Mouse (Mus musculus) kidney, embryonic 15.5 days (tissue): ENCODE results near the gene Rara. TPM values are rescaled to one million over a fixed set of nuclear protein-coding genes. Genes with fewer than 3 reads are reported as not detected.

Experiments
- ATAC-seq: fragments of 200-750 bp; cut with Nextera tagmentation; replicated peaks from 2 replicates; pipeline ENCODE4 v1.8.0; 2017; ENCODE audit warnings: moderate TSS enrichment; ENCODE audit not compliant: low FRiP score
- H3K27ac ChIP-seq: fragments of 300-500 bp; sonication (generic); 2 replicates; pipeline ENCODE4 v1.5.1; 2015; ENCODE audit warnings: mild to moderate bottlenecking, inconsistent platforms
- H3K27me3 ChIP-seq: fragments of 300-500 bp; sonication (generic); 2 replicates; pipeline ENCODE4 v1.6.1; 2015; ENCODE audit warnings: inconsistent platforms
- H3K36me3 ChIP-seq: fragments of 300-500 bp; sonication (generic); 2 replicates; pipeline ENCODE4 v1.6.1; 2015; ENCODE audit warnings: inconsistent platforms
- H3K4me1 ChIP-seq: fragments of 300-500 bp; sonication (generic); 2 replicates; pipeline ENCODE4 v1.6.1; 2015; ENCODE audit warnings: inconsistent platforms
- H3K4me2 ChIP-seq: fragments of 300-500 bp; sonication (generic); 2 replicates; pipeline ENCODE4 v1.6.1; 2015; ENCODE audit warnings: moderate library complexity, mild to moderate bottlenecking, inconsistent platforms
- H3K4me3 ChIP-seq: fragments of 300-500 bp; sonication (generic); replicated peaks from 2 replicates; pipeline ENCODE4 v1.5.1; 2015; ENCODE audit warnings: mild to moderate bottlenecking, inconsistent platforms
- H3K9ac ChIP-seq: fragments of 300-500 bp; sonication (generic); 2 replicates; pipeline ENCODE4 v1.6.1; 2015; ENCODE audit warnings: mild to moderate bottlenecking, inconsistent platforms
- H3K9me3 ChIP-seq: fragments of 300-500 bp; sonication (generic); replicated peaks from 2 replicates; pipeline ENCODE4 v1.6.1; 2016; ENCODE audit warnings: inconsistent platforms
- WGBS: fragments of 180-500 bp; shearing (Covaris S2); methylation state at CpG from one replicate; pipeline ENCODE4 v1.1.7; 2015; ENCODE audit warnings: mixed read lengths; 5-methylcytosine and 5-hydroxymethylcytosine counted together
- polyA plus RNA-seq: library from polyadenylated mRNA; unstranded; fragments of >200 nt; fragmentation: Nextera tagmentation; extraction: Ambion mirVana; gene quantifications from 2 replicates; pipeline ENCODE4 v1.2.1, GENCODE M21; 2015

Rara gene
- polyA plus RNA-seq, 1 experiment from 2014 or later, result 32.1 TPM

- H3K27me3 ChIP-seq, result no peaks in the 10 kb centered on the region
- no peak overlapping the region for H3K4me3 ChIP-seq
- no peak overlapping the region for H3K9ac ChIP-seq
- peaks cover 99% of the 10 kb centered on the region for H3K36me3 ChIP-seq
- WGBS, result 94% methylated on average over 9 of the region's 9 CpGs
- no peaks in the 10 kb centered on the region for H3K9me3 ChIP-seq
- no peak for ATAC-seq
- H3K4me1 ChIP-seq, result no peaks in the 10 kb centered on the region
- no peak overlapping the region for H3K27ac ChIP-seq
- no peak overlapping the region for H3K4me2 ChIP-seq
Observed at GRCm38 (mm10) chr11:99006788-99007187, 79.2 kb downstream of the Rara start.

DNA sequence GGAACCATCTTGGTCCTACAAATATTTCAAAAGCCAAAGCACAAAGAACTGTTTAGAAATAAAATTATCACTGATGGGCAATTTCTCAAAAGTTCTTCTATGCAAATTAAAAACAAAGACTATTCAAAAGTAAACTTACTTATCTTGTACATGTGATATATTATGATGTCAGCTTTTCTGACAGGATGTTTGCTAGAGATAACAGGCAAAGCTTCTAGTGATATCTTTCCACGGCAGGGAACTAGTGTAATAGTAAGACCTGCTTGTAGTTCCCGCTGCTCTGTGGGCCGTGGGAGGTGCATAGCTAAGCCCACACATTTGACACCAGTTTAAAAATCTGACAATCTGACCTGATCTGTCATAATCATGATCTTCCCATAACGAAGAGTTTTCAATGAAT, 82.5 kb downstream of the Rara start:
- Histone ChIP-seq H3K9me3 (no peaks in the 10 kb centered on the region), H3K27me3 (no peaks in the 10 kb centered on the region), H3K4me3 (no peak overlapping the region), H3K9ac (no peak overlapping the region), H3K4me1 (no peaks in the 10 kb centered on the region), H3K36me3 (peaks cover 99% of the 10 kb centered on the region), H3K27ac (no peak overlapping the region), H3K4me2 (no peak overlapping the region)
- 86% methylated on average over 4 of the region's 4 CpGs for WGBS
- ATAC-seq, result no peak

DNA sequence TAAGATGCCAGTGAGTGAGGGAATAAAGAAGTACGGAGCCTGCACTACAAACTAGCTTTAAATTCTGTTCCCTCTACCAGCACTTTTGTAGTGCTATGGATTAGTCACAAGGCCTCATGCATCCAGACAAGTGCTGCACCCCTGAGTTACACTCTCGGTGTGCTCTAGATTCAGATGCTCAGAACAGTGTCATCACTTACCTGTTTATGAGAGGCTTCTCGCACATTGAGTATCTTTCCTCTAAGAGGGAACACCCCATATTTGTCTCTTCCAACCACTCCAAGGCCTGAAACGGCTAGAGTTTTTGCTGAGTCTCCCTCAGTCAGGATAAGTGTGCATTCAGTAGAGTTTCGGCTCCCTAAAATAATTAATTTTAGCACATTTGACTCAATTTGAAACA, 83.1 kb downstream of the Rara start:
- no peak overlapping the region for H3K4me2 ChIP-seq
- no peaks in the 10 kb centered on the region for H3K4me1 ChIP-seq
- no peaks in the 10 kb centered on the region for H3K27me3 ChIP-seq
- no peak overlapping the region for H3K4me3 ChIP-seq
- 95% methylated on average over 5 of the region's 5 CpGs for WGBS
- no peak overlapping the region for H3K27ac ChIP-seq
- H3K36me3 ChIP-seq, result peaks cover 99% of the 10 kb centered on the region
- H3K9ac ChIP-seq, result no peak overlapping the region
- ATAC-seq, result no peak
- no peaks in the 10 kb centered on the region for H3K9me3 ChIP-seq

DNA sequence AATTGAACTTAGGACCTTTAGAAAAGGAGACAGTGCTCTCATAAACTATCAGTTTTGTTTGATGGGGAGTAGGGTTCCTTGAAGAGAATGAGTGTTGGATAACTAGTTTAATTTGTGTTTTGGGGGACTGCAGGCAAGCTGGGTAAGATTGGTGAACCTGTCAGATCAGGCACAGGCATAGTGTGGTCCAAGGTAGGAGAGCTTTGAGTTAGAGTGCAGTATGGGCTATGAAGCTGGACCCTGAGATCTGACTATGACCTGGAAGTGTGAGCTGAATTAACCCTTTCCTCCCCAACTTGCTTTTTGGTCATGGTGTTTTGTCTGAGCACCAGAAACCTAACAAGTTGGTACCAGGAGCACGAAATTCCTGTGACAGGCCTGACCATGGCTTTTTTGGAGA, 86.2 kb downstream of the Rara start:
- H3K36me3 ChIP-seq, result peaks cover 100% of the 10 kb centered on the region
- no peak for ATAC-seq
- whole genome bisulfite sequencing, result 88% methylated on average over 1 of the region's 1 CpGs
- H3K4me3 ChIP-seq, result no peak overlapping the region
- H3K27ac ChIP-seq, result no peak overlapping the region
- no peak overlapping the region for H3K9ac ChIP-seq
- H3K27me3 ChIP-seq, result no peaks in the 10 kb centered on the region
- H3K4me2 ChIP-seq, result no peak overlapping the region
- H3K4me1 ChIP-seq, result no peaks in the 10 kb centered on the region
- H3K9me3 ChIP-seq, result no peaks in the 10 kb centered on the region

DNA sequence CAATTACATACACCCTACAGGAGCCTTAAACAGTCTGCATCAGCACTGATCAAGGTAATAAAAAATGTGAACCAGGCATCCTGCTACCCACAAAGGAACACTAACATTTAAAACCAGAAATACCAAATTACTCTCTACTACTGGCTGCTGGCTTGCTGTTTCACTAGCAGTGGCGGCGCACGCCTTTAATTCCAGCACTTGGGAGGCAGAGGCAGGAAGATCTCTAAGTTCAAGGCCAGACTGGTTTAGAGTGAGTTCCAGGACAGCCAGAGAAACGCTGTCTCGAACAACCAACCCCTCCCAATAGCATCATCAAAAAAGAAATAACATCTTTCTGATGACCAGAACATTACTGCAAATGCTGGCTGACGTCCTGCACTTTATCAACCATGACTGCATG, 92.2 kb downstream of the Rara start:
- Histone ChIP-seq H3K4me3 (no peak overlapping the region), H3K4me1 (peaks cover 24% of the 10 kb centered on the region), H3K4me2 (no peak overlapping the region), H3K27me3 (no peaks in the 10 kb centered on the region), H3K9me3 (no peaks in the 10 kb centered on the region), H3K36me3 (peaks cover 74% of the 10 kb centered on the region), H3K27ac (no peak overlapping the region), H3K9ac (no peak overlapping the region)
- no peak for ATAC-seq
- 89% methylated on average over 6 of the region's 6 CpGs for WGBS

DNA sequence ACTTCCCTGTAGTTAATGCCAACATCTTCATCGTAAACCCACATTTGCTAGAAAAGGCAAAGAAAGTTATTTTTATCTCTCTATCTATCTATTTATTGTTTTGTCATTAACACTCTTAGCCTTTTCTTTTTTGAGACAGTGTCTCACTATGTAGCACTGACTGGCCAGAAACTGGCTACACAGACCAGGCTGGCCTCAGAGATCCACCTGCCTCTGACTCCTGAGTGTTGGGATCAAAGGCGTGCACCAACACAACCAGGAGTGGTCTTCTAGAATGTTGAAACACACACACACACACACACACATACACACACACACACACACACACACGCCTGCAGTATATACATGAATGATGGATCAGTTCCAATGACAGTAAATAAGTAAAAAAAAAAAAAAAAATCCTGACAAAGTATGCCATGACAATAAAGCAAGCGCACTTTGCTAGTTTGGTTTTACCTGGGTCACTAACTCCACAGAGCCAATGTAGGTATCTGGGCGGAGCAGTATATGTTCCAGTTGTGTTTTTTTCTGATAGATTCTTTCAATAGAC, 94.8 kb downstream of the Rara start:
- H3K27ac ChIP-seq, result no peak overlapping the region
- ATAC-seq, result no peak
- H3K9me3 ChIP-seq, result no peaks in the 10 kb centered on the region
- WGBS, result 74% methylated on average over 5 of the region's 5 CpGs
- H3K27me3 ChIP-seq, result no peaks in the 10 kb centered on the region
- H3K9ac ChIP-seq, result peak overlapping the region; percentile 83; the same call in 1 of the 2 replicates
- H3K36me3 ChIP-seq, result peaks cover 47% of the 10 kb centered on the region
- H3K4me1 ChIP-seq, result peaks cover 29% of the 10 kb centered on the region
- H3K4me2 ChIP-seq, result peak overlapping the region; percentile 65
- peak overlapping the region; percentile 91 for H3K4me3 ChIP-seq

- Histone ChIP-seq H3K4me1 (peaks cover 29% of the 10 kb centered on the region), H3K9ac (peak overlapping the region; percentile 83), H3K27ac (peak overlapping the region; percentile 76; the same call in 1 of the 2 replicates), H3K9me3 (no peaks in the 10 kb centered on the region), H3K36me3 (peaks cover 41% of the 10 kb centered on the region), H3K4me3 (peak overlapping the region; percentile 91), H3K27me3 (no peaks in the 10 kb centered on the region), H3K4me2 (peak overlapping the region; percentile 65)
- ATAC-seq, result no peak
- whole genome bisulfite sequencing, result 6% methylated on average over 4 of the region's 4 CpGs
Observed at GRCm38 (mm10) chr11:99023094-99023493, 95.5 kb downstream of the Rara start.

- ATAC-seq, result peak; percentile 95
- WGBS, result under 1% methylated on average over 54 of the region's 54 CpGs
- peak within 1 kb of the TSS; percentile 77 for H3K27ac ChIP-seq
- H3K9ac ChIP-seq, result peak within 1 kb of the TSS; percentile 83
- H3K4me1 ChIP-seq, result peaks cover 29% of the 10 kb centered on the region
- no peaks in the 10 kb centered on the region for H3K9me3 ChIP-seq
- H3K27me3 ChIP-seq, result no peaks in the 10 kb centered on the region
- H3K36me3 ChIP-seq, result peaks cover 34% of the 10 kb centered on the region
- H3K4me2 ChIP-seq, result peak within 1 kb of the TSS; percentile 65
- H3K4me3 ChIP-seq, result peak within 1 kb of the TSS; percentile 91
Observed at GRCm38 (mm10) chr11:99023500-99024467, 96.2 kb downstream of the Rara start, which contains the start of gene Top2a. Gene Top2a, minus strand, starts transcription at chr11:99024189.

Other genes with a start within 250 kb of the Rara start
- gene Psmd3, start 245.3 kb upstream of the Rara start, polyA plus RNA-seq, result 262 and 280 TPM in 2 replicates
- gene Csf3, start 226.6 kb upstream of the Rara start, polyA plus RNA-seq, result 0.23 TPM in 1 of 2 replicates, not detected in the other
- 58.2 and 64.7 TPM in 2 replicates for gene Med24, start 198.4 kb upstream of the Rara start, polyA plus RNA-seq
- 21.7 and 26.9 TPM in 2 replicates for gene Thra, start 187.2 kb upstream of the Rara start, polyA plus RNA-seq
- gene Nr1d1, start 152.5 kb upstream of the Rara start, polyA plus RNA-seq, result 2.0 and 2.3 TPM in 2 replicates
- gene Msl1, start 132.3 kb upstream of the Rara start, polyA plus RNA-seq, result 25.1 and 25.8 TPM in 2 replicates
- gene Casc3, start 122.9 kb upstream of the Rara start, polyA plus RNA-seq, result 40.6 and 40.8 TPM in 2 replicates
- gene Rapgefl1, start 91.0 kb upstream of the Rara start, polyA plus RNA-seq, result 1.6 and 1.7 TPM in 2 replicates
- 4.2 and 5.2 TPM in 2 replicates for gene Wipf2, start 64.2 kb upstream of the Rara start, polyA plus RNA-seq
- 36.3 and 39.1 TPM in 2 replicates for gene Cdc6, start 20.0 kb upstream of the Rara start, polyA plus RNA-seq
- 0.48 and 0.51 TPM in 2 replicates for gene Gjd3, start 55.2 kb downstream of the Rara start, polyA plus RNA-seq
- gene Top2a, start 96.4 kb downstream of the Rara start, polyA plus RNA-seq, result 249 and 256 TPM in 2 replicates
- gene Igfbp4, start 113.4 kb downstream of the Rara start, polyA plus RNA-seq, result 644 and 695 TPM in 2 replicates
- 0.29 and 0.32 TPM in 2 replicates for gene Tns4, start 161.5 kb downstream of the Rara start, polyA plus RNA-seq
- gene Ccr7, start 227.3 kb downstream of the Rara start, polyA plus RNA-seq, result 0.17 and 0.18 TPM in 2 replicates